Mouse (Mus musculus) cerebellum, postnatal 36 days (tissue): Measurements from ENCODE around the gene Trim80.
A peak's percentile ranks its signal among the peaks of the same experiment; 100 is the strongest.
"Not testable (repeated sequence)": the region's sequence is repeated elsewhere in the genome, so short reads cannot be mapped to it uniquely, and the experiment has no call there.

Experiments used
- DNase-seq, 2 experiments: peaks; one replicate each; pipeline ENCODE4 v3.0.0; 2021 to 2022; ENCODE audit warnings: mixed read lengths in 2 of 2

Trim80 gene

DNA sequence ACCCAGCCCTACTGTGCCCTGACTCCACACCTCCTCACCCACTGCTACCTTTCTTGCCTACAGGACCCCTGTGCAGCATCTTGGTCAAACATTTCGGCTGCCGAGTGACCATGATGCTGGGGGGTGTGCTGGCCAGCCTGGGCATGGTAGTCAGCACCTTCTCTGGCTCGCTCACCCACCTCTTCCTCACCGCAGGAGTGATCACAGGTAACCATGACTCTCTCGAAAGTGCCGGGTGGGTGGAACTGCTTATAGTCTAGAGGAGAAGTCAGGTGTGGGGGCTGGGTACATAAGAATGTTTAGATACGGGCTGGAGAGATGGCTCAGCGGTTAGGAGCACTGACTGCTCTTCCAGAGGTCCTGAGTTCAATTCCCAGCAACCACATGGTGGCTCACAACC lies 24.5 kb downstream of the Trim80 start:
- no peak for DNase-seq

DNA sequence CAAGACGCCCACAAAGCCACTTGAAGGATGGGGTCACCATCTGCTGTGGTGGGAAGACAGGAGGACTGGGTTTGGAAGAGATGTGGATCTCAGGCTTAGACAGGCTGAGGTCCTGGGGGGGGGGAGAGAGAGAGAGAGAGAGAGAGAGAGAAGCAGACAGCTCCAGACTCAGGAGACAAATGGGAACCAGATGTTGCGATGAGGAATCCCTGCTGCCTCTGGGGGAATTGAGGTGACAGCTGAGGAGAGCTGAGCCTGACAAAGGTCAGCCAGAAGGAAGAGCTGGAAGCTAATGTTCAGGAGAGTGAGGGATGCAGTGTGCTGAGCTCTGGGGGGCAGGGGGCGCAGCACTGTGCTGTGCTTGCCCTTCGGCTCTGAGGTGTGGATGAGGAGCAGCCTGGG lies 26.9 kb downstream of the Trim80 start:
- no peak for DNase-seq

DNA sequence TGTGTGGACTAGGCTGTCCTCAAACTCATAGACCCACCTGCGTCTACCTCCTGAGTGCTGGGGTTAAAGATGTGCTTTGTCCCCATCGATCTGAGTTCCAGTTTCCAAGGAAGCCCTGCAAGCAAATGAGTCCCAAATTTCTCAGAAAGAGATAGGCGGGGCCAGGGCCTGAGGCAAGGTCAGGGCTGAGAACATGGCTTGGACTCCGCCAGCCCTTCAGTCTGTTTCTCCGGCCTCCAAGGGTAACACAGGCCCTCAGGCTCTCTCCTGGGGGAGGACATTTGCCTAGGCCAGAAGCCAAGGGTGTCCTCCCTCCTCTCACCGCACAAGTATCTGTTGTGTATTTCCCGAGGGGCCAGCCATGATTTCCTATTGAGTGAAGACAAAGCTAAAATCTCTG lies 31.8 kb downstream of the Trim80 start:
- no peak for DNase-seq

GRCm38 (mm10) chr11:115473626-115474275 lies 33.4 kb downstream of the Trim80 start:
- peak; percentile 98 to 100 for DNase-seq

DNA sequence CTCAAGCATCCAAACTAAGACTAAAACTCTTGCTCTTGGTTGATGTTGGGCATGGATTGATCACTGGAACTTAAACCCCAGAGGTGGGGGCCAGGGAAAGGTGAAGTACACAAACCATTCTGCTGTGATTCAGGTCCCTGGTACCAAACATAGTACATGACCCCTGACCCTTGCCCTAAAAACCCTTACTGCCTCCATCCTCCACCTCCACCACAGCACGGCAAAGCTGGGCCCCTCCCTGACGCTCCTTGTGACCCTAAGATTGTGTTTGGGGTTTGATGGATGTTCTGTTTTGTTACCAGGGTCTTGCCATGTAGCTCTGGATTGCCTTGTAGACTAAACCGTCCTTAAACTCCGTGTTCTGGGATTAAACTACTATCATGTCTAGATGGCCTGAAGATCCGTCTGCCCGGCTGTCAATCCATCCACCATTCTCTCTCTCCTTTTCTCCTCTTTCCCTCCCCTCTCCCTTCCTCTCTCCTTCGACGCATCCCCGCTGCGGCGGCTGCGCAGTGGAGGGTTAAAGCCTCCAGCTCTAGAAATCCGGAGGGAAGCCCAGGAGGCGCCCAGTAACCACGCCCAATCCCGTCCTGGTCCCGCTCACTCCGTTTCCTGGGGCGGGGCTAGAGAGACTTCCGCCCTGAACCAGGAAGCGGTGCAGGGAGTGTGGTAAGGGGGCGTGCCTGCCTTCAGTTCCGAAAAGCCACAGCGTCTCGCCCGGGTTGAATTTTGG lies 34.8 kb downstream of the Trim80 start, which contains the start of gene Armc7:
Gene Armc7, plus strand, starts transcription at position 643 of the 733 bp plus-strand sequence.
- DNase-seq: peak; percentile 90 to 93

- no peak for DNase-seq
These were observed 35.5 kb downstream of the Trim80 start for GRCm38 (mm10) chr11:115475758-115476237.

DNA sequence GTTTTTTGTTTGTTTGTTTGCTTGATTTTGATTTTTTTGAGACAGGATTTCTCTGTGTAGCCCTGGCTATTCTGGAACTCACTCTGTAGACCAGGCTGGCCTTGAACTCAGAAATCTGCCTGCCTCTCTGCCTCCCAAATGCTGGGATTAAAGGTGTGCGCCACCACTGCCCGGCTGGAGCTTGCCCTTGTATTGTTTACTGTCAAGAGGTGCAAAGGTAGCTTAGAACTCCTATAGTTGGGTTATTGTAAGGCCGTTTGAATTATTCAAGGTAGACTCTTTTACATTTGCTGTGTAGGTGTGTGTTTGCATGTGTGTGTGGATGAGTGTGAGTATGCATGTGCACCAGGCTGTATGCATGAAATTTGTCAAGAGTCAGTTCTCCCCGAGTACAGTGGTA lies 36.3 kb downstream of the Trim80 start:
- not testable (repeated sequence) for DNase-seq

- not testable (repeated sequence) for DNase-seq
These were observed 37.0 kb downstream of the Trim80 start for GRCm38 (mm10) chr11:115477388-115477787.

DNA sequence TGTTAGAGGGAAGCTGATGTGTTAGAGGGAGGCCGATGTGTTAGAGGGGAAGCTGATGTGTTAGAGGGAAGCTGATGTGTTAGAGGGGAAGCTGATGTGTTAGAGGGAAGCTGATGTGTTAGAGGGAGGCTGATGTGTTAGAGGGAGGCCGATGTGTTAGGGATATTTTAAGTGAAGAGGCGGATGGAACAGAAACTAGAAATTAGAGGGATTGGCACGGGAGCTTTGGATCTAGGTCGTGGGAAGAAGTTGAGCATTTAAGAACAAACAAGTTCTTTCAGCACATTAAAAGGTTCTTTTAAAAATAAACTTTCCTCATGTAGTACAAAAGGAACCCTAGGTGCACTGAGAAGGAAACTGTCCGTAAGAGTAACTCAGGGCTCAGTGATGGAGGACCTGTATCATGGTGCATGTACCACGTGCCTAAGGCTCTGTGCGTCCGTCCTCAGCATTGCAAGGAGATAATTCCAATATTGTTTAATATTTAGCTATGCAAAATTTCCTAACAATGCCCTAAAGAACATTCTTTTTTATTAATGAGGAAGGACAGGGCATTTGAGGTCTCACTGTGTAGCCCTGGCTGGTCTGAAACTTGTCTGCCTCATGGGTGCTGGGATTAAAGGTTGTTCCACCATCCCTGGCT lies 38.1 kb downstream of the Trim80 start:
- DNase-seq: no peak

DNA sequence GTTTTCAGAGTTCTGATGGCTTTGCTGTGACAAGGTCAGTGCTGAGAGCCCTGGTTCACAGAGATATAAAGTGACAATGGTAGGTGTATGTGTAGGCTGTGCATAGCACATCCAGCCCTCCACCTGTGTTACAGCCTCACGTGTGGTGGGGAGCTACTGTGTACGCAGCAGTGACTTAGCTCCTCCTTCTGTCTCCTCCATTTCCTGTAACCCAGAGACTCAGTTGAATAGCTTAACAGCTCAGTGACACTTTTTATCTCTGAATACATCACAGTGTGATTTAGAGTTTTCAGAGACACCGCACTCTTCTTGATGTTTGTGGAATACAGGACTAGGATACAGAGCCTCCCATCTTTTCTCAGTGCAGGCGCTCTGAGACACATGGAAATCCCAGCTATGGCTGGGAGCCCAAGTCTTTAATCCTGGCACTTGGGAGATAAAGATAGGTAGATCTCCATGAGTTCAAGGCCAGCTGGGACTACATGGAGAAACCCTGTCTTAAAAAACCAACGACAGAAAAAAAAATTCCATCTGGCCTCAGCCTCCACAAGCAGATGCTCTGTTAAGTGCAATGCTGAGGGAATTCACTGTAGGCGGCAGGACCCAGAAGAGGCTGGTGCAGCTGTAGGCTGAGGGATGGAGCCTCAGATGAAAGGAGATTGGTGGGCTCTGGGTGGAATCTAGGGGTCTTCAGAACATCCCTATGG lies 41.4 kb downstream of the Trim80 start:
- no peak for DNase-seq

GRCm38 (mm10) chr11:115483278-115483677 lies 42.9 kb downstream of the Trim80 start:
- DNase-seq: no peak

DNA sequence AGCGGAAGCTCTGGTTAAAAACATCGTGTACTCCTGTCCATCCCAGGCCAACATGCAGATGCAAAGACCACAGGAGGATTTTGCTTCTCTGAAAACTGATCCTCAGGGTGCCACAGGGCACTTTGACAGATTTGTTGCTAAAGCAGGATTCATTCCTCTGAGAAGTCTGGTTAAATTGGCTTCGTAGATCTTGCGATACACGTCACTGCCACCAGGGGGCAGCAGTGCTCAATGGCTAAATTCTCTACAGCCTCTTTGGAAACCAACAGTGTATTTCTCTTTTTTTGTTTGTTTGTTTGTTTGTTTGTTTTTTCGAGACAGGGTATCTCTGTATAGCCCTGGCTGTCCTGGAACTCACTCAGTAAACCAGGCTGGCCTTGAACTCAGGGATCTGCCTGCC lies 43.4 kb downstream of the Trim80 start:
- peak; percentile 86 to 88 for DNase-seq

DNA sequence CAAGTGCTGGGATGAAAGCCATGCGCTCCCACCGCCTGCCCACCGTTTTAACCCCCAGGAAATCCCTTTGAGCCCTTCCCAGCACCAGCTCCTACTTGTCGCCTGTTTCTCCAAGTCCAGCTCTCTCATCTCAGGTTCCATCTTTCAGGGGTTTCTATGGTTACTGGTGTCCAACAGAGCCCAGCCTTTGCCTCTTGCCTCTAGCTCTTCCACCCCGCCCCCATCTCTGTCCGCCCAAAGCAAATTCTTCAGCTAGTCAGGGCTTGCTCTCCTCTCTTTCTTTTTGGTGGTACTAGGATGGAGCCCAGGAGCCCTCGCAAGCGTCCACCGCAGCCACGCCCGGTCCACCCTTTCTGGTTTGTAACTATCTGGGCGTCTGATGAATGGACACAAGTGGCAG lies 44.8 kb downstream of the Trim80 start:
- no peak for DNase-seq

- peak; percentile 72 to 75 for DNase-seq
These were observed 48.3 kb downstream of the Trim80 start for GRCm38 (mm10) chr11:115488551-115489104.

DNA sequence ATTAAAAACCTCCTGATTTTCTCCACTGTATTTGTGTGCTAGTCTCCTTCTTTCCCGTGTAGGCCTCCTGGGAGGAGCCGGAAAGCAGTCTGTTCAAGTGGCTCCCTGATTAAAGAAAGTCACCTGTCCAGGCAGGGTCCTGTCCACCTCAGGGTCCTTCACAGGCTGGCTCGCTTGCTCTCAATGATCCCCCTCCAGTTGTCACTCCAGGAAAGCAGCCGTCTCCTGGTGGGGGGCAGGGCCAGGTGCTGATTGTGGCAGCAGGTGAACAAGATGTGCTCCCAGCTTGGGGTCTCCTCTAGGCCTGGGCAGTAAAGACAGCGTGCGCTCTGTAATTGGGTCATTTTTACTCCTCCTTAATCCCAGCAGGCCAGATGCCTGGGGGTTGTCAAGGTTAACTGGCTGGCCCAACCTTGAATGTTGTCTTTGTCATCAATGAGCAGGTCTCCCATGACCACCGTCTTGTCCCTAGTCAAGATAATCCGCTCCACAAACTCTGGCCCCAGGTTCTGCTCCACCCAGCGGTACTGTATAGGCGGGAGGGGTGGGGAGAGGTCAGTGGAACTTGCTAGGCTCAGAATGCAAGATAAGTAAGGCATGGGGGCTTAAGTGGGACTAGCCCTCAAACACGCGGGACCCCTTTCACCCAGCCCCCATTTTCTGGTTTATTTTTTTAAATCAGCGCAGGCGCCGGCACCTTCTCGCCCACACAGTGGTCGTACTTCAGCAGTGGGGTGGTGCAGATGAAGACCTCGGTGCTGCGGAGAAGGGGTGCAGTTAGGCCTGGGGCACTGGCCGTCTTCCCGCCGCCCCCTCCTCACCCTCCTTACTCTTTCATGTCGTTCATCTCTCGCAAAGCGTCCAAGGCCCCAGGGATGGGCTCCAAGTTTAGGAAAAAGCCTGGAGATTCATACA lies 50.4 kb downstream of the Trim80 start:
- DNase-seq: no peak

GRCm38 (mm10) chr11:115491356-115492083 lies 51.2 kb downstream of the Trim80 start, which contains the start of gene Nt5c:
Gene Nt5c, minus strand, starts transcription at chr11:115491862.
- DNase-seq: peak; percentile 84 to 85

DNA sequence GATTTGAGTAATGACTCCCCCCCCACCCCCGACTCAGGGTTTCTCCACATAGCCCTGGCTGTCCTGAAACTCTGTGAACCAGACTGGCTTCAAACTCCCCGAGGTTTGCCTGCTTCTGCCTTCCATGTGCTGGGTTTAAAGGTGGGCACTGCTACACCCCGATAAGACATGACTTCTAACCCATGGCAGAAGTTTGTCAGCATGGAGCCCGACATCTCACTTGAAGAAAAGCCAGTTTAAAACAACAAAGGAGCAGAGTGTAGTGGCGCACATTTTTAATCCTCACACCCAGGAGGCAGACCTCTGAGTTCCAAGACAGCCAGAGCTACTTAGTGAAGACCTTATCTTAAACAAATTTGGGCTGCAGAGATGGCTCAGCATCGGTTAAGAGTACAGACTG lies 52.0 kb downstream of the Trim80 start:
- DNase-seq: no peak

DNA sequence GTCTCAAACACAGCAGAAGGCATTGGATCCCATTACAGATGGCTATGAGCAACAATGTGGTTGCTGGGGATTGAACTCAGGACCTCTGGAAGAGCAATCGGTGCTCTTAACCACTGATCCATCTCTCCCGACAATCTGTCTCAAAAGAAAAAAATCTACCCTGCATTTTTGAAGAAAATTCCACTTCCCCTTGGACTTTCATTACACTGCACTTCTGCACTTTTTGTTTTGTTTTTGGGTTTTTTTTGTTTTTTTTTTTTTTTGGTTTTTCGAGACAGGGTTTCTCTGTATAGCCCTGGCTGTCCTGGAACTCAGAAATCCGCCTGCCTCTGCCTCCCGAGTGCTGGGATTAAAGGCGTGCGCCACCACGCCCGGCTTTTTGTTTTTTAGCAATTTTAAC lies 56.2 kb downstream of the Trim80 start:
- not testable (repeated sequence) for DNase-seq
